Mouse (Mus musculus): ENCODE results near the gene Ost4. TPM values are rescaled to one million over a fixed set of nuclear protein-coding genes. Genes with fewer than 3 reads are reported as not detected.

Gene Ost4
- polyA plus RNA-seq, 1 experiment from 2014 or later, result 259 TPM

- Histone ChIP-seq H3K9ac (no peak overlapping the region), H3K36me3 (replicated peaks; ENCODE audit: control insufficient read depth, insufficient read depth) (no peaks in the 10 kb centered on the region), H3K27me3 (ENCODE audit: control insufficient read depth, insufficient read depth, low read length) (no peaks in the 10 kb centered on the region), H3K27ac (peak overlapping the region; percentile 65), H3K4me1 (replicated peaks; ENCODE audit: control insufficient read depth, insufficient read depth, low read length) (peaks cover 32% of the 10 kb centered on the region), H3K4me2 (replicated peaks) (no peak overlapping the region), H3K9me3 (ENCODE audit: control insufficient read depth, low read length) (no peaks in the 10 kb centered on the region), H3K4me3 (replicated peaks; ENCODE audit: low read length) (no peak overlapping the region)
- no peak for DNase-seq (ENCODE audit: low spot score)
- WGBS, result 54% methylated on average over 5 of the region's 5 CpGs
- ATAC-seq (ENCODE audit: low FRiP score), result no peak
Measured at GRCm38 (mm10) chr5:30912156-30912555, 4.6 kb upstream of the Ost4 start.

GRCm38 (mm10) chr5:30910481-30910880 lies 2.9 kb upstream of the Ost4 start:
- Histone ChIP-seq H3K4me1 (replicated peaks; ENCODE audit: control insufficient read depth, insufficient read depth, low read length) (peaks cover 39% of the 10 kb centered on the region), H3K36me3 (replicated peaks; ENCODE audit: control insufficient read depth, insufficient read depth) (peaks cover 8% of the 10 kb centered on the region), H3K27ac (no peak overlapping the region), H3K4me3 (replicated peaks; ENCODE audit: low read length) (no peak overlapping the region), H3K4me2 (replicated peaks) (no peak overlapping the region), H3K9ac (no peak overlapping the region), H3K9me3 (ENCODE audit: control insufficient read depth, low read length) (no peaks in the 10 kb centered on the region), H3K27me3 (ENCODE audit: control insufficient read depth, insufficient read depth, low read length) (no peaks in the 10 kb centered on the region)
- ATAC-seq (ENCODE audit: low FRiP score) (no peak), DNase-seq (ENCODE audit: low spot score) (no peak)

- Histone ChIP-seq H3K27ac (no peak overlapping the region), H3K27me3 (ENCODE audit: control insufficient read depth, insufficient read depth, low read length) (no peaks in the 10 kb centered on the region), H3K9ac (no peak overlapping the region), H3K4me2 (replicated peaks) (no peak overlapping the region), H3K36me3 (replicated peaks; ENCODE audit: control insufficient read depth, insufficient read depth) (peaks cover 14% of the 10 kb centered on the region), H3K9me3 (ENCODE audit: control insufficient read depth, low read length) (no peaks in the 10 kb centered on the region), H3K4me3 (replicated peaks; ENCODE audit: low read length) (no peak overlapping the region), H3K4me1 (replicated peaks; ENCODE audit: control insufficient read depth, insufficient read depth, low read length) (peaks cover 37% of the 10 kb centered on the region)
- no peak for ATAC-seq (ENCODE audit: low FRiP score)
- 84% methylated on average over 7 of the region's 7 CpGs for WGBS
- no peak for DNase-seq (ENCODE audit: low spot score)
Measured at GRCm38 (mm10) chr5:30909863-30910262, 2.3 kb upstream of the Ost4 start.

- Histone ChIP-seq H3K27me3 (ENCODE audit: control insufficient read depth, insufficient read depth, low read length) (no peaks in the 10 kb centered on the region), H3K27ac (no peak overlapping the region), H3K9me3 (ENCODE audit: control insufficient read depth, low read length) (no peaks in the 10 kb centered on the region), H3K9ac (no peak overlapping the region), H3K4me2 (replicated peaks) (no peak overlapping the region), H3K36me3 (replicated peaks; ENCODE audit: control insufficient read depth, insufficient read depth) (peaks cover 20% of the 10 kb centered on the region), H3K4me3 (replicated peaks; ENCODE audit: low read length) (no peak overlapping the region), H3K4me1 (replicated peaks; ENCODE audit: control insufficient read depth, insufficient read depth, low read length) (peaks cover 37% of the 10 kb centered on the region)
- ATAC-seq (ENCODE audit: low FRiP score), result no peak
- DNase-seq (ENCODE audit: low spot score), result no peak
- 60% methylated on average over 7 of the region's 7 CpGs for WGBS
Measured at GRCm38 (mm10) chr5:30909300-30909659, 1.7 kb upstream of the Ost4 start.

- Histone ChIP-seq H3K4me3 (replicated peaks; ENCODE audit: low read length) (peak overlapping the region; percentile 72; the same call in 1 of the 2 replicates), H3K27me3 (ENCODE audit: control insufficient read depth, insufficient read depth, low read length) (no peaks in the 10 kb centered on the region), H3K9me3 (ENCODE audit: control insufficient read depth, low read length) (no peaks in the 10 kb centered on the region), H3K4me1 (replicated peaks; ENCODE audit: control insufficient read depth, insufficient read depth, low read length) (peaks cover 33% of the 10 kb centered on the region), H3K4me2 (replicated peaks) (peak overlapping the region; percentile 97), H3K27ac (peak overlapping the region; percentile 77), H3K9ac (no peak overlapping the region), H3K36me3 (replicated peaks; ENCODE audit: control insufficient read depth, insufficient read depth) (peaks cover 26% of the 10 kb centered on the region)
- no peak for ATAC-seq (ENCODE audit: low FRiP score)
- no peak for DNase-seq (ENCODE audit: low spot score)
- 57% methylated on average over 13 of the region's 13 CpGs for WGBS
Measured at GRCm38 (mm10) chr5:30908426-30909299, 1.1 kb upstream of the Ost4 start.

GRCm38 (mm10) chr5:30901860-30902259 lies 5.7 kb downstream of the Ost4 start:
- Histone ChIP-seq H3K9ac (no peak overlapping the region), H3K4me2 (replicated peaks) (no peak overlapping the region), H3K9me3 (ENCODE audit: control insufficient read depth, low read length) (no peaks in the 10 kb centered on the region), H3K4me1 (replicated peaks; ENCODE audit: control insufficient read depth, insufficient read depth, low read length) (peaks cover 15% of the 10 kb centered on the region), H3K36me3 (replicated peaks; ENCODE audit: control insufficient read depth, insufficient read depth) (peaks cover 74% of the 10 kb centered on the region), H3K27ac (no peak overlapping the region), H3K27me3 (ENCODE audit: control insufficient read depth, insufficient read depth, low read length) (no peaks in the 10 kb centered on the region), H3K4me3 (replicated peaks; ENCODE audit: low read length) (no peak overlapping the region)
- WGBS, result 94% methylated on average over 5 of the region's 5 CpGs
- ATAC-seq (ENCODE audit: low FRiP score) (no peak), DNase-seq (ENCODE audit: low spot score) (no peak)

GRCm38 (mm10) chr5:30890375-30890774 lies 17.2 kb downstream of the Ost4 start:
- 86% methylated on average over 7 of the region's 7 CpGs for WGBS
- Histone ChIP-seq H3K27me3 (ENCODE audit: control insufficient read depth, insufficient read depth, low read length) (no peaks in the 10 kb centered on the region), H3K9ac (peak overlapping the region; percentile 96), H3K36me3 (replicated peaks; ENCODE audit: control insufficient read depth, insufficient read depth) (peaks cover 49% of the 10 kb centered on the region), H3K9me3 (ENCODE audit: control insufficient read depth, low read length) (no peaks in the 10 kb centered on the region), H3K27ac (0 out of 2 replicates have a peak overlapping the region, but pooled peaks have one; percentile 95), H3K4me1 (replicated peaks; ENCODE audit: control insufficient read depth, insufficient read depth, low read length) (peaks cover 19% of the 10 kb centered on the region), H3K4me3 (replicated peaks; ENCODE audit: low read length) (peak overlapping the region; percentile 83), H3K4me2 (replicated peaks) (peak overlapping the region; percentile 74)
- no peak for DNase-seq (ENCODE audit: low spot score)
- ATAC-seq (ENCODE audit: low FRiP score), result no peak

- Histone ChIP-seq H3K4me2 (replicated peaks) (peak overlapping the region; percentile 74), H3K9ac (peak overlapping the region; percentile 96), H3K4me3 (replicated peaks; ENCODE audit: low read length) (peak overlapping the region; percentile 83), H3K36me3 (replicated peaks; ENCODE audit: control insufficient read depth, insufficient read depth) (peaks cover 37% of the 10 kb centered on the region), H3K27ac (peak overlapping the region; percentile 95), H3K27me3 (ENCODE audit: control insufficient read depth, insufficient read depth, low read length) (no peaks in the 10 kb centered on the region), H3K9me3 (ENCODE audit: control insufficient read depth, low read length) (no peaks in the 10 kb centered on the region), H3K4me1 (replicated peaks; ENCODE audit: control insufficient read depth, insufficient read depth, low read length) (peaks cover 19% of the 10 kb centered on the region)
- WGBS, result under 1% methylated on average over 40 of the region's 42 CpGs
- ATAC-seq (ENCODE audit: low FRiP score) (peak; percentile 3; the same call in 1 of the 2 replicates), DNase-seq (ENCODE audit: low spot score) (no peak)
Measured at GRCm38 (mm10) chr5:30889088-30889754, 18.4 kb downstream of the Ost4 start.

- under 1% methylated on average over 33 of the region's 42 CpGs for WGBS
Measured at GRCm38 (mm10) chr5:30888337-30889087, 19.1 kb downstream of the Ost4 start, which contains the start of gene Agbl5. TSS of gene Agbl5 (plus strand) at chr5:30888694.

More at GRCm38 (mm10) chr5:30888337-30889087, 19.1 kb downstream of the Ost4 start, which contains the start of gene Agbl5:
- Histone ChIP-seq H3K36me3 (replicated peaks; ENCODE audit: control insufficient read depth, insufficient read depth) (peaks cover 30% of the 10 kb centered on the region), H3K9ac (peak within 1 kb of the TSS; percentile 96), H3K27me3 (ENCODE audit: control insufficient read depth, insufficient read depth, low read length) (no peaks in the 10 kb centered on the region), H3K27ac (peak within 1 kb of the TSS; percentile 95), H3K4me3 (replicated peaks; ENCODE audit: low read length) (peak within 1 kb of the TSS; percentile 83), H3K4me2 (replicated peaks) (peak within 1 kb of the TSS; percentile 74), H3K4me1 (replicated peaks; ENCODE audit: control insufficient read depth, insufficient read depth, low read length) (peaks cover 19% of the 10 kb centered on the region), H3K9me3 (ENCODE audit: control insufficient read depth, low read length) (no peaks in the 10 kb centered on the region)
- ATAC-seq (ENCODE audit: low FRiP score) (peak; percentile 93), DNase-seq (ENCODE audit: low spot score) (peak; percentile 99)

All from hindbrain, embryonic 14.5 days (tissue).